Mouse (Mus musculus) intestine, embryonic 14.5 days (tissue): ENCODE measurements around the gene Vmn1r121. TPM values are rescaled to one million over a fixed set of nuclear protein-coding genes. Genes with fewer than 3 reads are reported as not detected.
"Not testable (repeated sequence)": the region's sequence is repeated elsewhere in the genome, so short reads cannot be mapped to it uniquely, and the experiment has no call there.

Source experiments
- ATAC-seq: fragments of 200-750 bp; cut with Nextera tagmentation; replicated peaks from 2 replicates; pipeline ENCODE4 v1.8.0; 2017; ENCODE audit warnings: low read depth, moderate number of reproducible peaks, moderate TSS enrichment, moderate library complexity; ENCODE audit not compliant: low FRiP score, low TSS enrichment
- DNase-seq: peaks from one replicate; pipeline ENCODE4 v3.0.0-alpha.2; 2018; ENCODE audit warnings: low spot score
- H3K27ac ChIP-seq: fragments of 300-500 bp; sonication (generic); 2 replicates; pipeline ENCODE4 v1.5.1; 2014; ENCODE audit warnings: low read depth, mild to moderate bottlenecking, control low read depth
- H3K27me3 ChIP-seq: fragments of 300-500 bp; sonication (generic); replicated peaks from 2 replicates; pipeline ENCODE4 v1.6.1; 2014; ENCODE audit warnings: low read length, control low read depth; ENCODE audit not compliant: control insufficient read depth, insufficient read depth
- H3K36me3 ChIP-seq: fragments of 300-500 bp; sonication (generic); 2 replicates; pipeline ENCODE4 v1.6.1; 2014; ENCODE audit warnings: low read length, control low read depth; ENCODE audit not compliant: control insufficient read depth, insufficient read depth
- H3K4me1 ChIP-seq: fragments of 300-500 bp; sonication (generic); replicated peaks from 2 replicates; pipeline ENCODE4 v1.6.1; 2014; ENCODE audit warnings: low read length, control low read depth, mixed read lengths; ENCODE audit not compliant: control insufficient read depth, insufficient read depth
- H3K4me2 ChIP-seq: fragments of 300-500 bp; sonication (generic); 2 replicates; pipeline ENCODE4 v1.6.1; 2014; ENCODE audit warnings: low read length
- H3K4me3 ChIP-seq: fragments of 300-500 bp; sonication (generic); 2 replicates; pipeline ENCODE4 v1.5.1; 2014; ENCODE audit warnings: low read depth, low read length, control low read depth, mixed read lengths
- H3K9ac ChIP-seq: fragments of 300-500 bp; sonication (generic); 2 replicates; pipeline ENCODE4 v1.6.1; 2014; ENCODE audit warnings: mild to moderate bottlenecking, low read length
- H3K9me3 ChIP-seq: fragments of 300-500 bp; sonication (generic); 2 replicates; pipeline ENCODE4 v1.6.1; 2016; ENCODE audit warnings: low read length, control low read depth; ENCODE audit not compliant: control insufficient read depth
- WGBS: fragments of 180-500 bp; shearing (Covaris S2); extraction: QIAGEN DNeasy Blood & Tissue Kit; methylation state at CpG from one replicate; pipeline ENCODE4 v1.1.7; 2014; 5-methylcytosine and 5-hydroxymethylcytosine counted together
- polyA plus RNA-seq: library from polyadenylated mRNA; unstranded; fragments of >200 nt; fragmentation: Nextera tagmentation; extraction: Ambion mirVana; gene quantifications from 2 replicates; pipeline ENCODE4 v1.2.1, GENCODE M21; 2014

Gene Vmn1r121
- not detected in 2 replicates for polyA plus RNA-seq

DNA sequence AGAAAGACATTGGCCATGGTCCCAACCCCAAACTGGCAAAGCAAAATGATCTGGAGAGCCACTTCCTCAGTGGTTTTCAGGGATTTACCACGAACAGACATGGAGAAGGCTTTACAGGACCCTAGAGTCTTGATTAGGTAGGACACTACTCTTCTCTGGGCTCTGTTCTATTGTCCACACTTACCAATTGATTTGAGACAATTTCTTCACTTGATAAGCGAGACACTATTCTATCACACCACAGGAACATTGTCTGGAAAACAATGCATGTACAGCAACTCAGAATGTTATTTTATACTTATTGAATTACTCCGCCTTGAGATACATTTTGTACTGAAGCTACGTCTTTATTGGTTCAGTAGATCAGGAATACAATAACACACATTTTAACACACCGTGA, at the start of gene Vmn1r121:
Vmn1r121 (minus strand) TSS at position 101 of the 400 bp plus-strand sequence.
- WGBS, result 77% methylated on average over 4 of the region's 5 CpGs
- not testable (repeated sequence) for H3K4me2 ChIP-seq, ATAC-seq, H3K36me3 ChIP-seq, H3K27ac ChIP-seq, H3K27me3 ChIP-seq, DNase-seq, H3K9ac ChIP-seq, H3K4me1 ChIP-seq, H3K9me3 ChIP-seq, H3K4me3 ChIP-seq

DNA sequence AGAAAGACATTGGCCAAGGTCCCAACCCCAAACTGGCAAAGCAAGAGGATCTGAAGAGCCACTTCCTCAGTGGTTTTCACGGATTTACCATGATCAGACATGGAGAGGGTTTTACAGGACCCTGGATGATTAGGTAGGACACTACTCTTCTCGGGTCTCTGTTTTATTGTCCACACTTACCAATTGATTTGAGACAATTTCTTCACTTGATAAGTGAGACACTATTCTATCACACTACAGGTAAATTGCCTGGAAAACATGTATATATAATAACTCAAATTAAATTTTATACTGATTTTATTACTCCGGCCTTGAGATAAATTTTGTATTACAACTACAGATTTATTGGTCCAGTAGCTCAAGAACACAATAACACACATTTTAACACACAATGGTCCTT, 35.7 kb upstream of the Vmn1r121 start, which contains the start of gene Vmn1r122:
Vmn1r122 (minus strand) TSS at position 101 of the 400 bp plus-strand sequence.
- 58% methylated on average over 2 of the region's 3 CpGs for WGBS

DNA sequence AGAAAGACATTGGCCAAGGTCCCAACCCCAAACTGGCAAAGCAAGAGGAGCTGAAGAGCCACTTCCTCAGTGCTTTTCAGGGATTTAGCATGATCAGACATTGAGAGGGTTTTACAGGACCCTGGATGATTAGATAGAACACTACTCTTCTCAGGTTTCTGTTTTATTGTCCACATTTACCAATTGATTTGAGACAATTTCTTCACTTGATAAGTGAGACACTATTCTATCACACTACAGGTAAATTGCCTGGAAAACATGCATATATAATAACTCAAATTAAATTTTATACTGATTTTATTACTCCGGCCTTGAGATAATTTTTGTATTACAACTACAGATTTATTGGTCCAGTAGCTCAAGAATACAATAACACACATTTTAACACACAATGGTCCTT, 44.6 kb downstream of the Vmn1r121 start, which contains the start of gene Vmn1r120:
Vmn1r120 (minus strand) TSS at position 101 of the 400 bp plus-strand sequence.
- not testable (repeated sequence) for H3K27me3 ChIP-seq, H3K4me1 ChIP-seq, H3K4me3 ChIP-seq, DNase-seq, H3K4me2 ChIP-seq, H3K9ac ChIP-seq, H3K36me3 ChIP-seq, H3K27ac ChIP-seq, ATAC-seq, H3K9me3 ChIP-seq
- 55% methylated on average over 1 of the region's 1 CpGs for WGBS

More for the DNA sequence above, 35.7 kb upstream of the Vmn1r121 start, which contains the start of gene Vmn1r122:
- H3K9me3 ChIP-seq, H3K27ac ChIP-seq, ATAC-seq, DNase-seq, H3K4me2 ChIP-seq, H3K4me1 ChIP-seq, H3K36me3 ChIP-seq, H3K27me3 ChIP-seq, H3K9ac ChIP-seq, H3K4me3 ChIP-seq: not testable (repeated sequence)

Other genes with a start within 250 kb of the Vmn1r121 start
- gene Vmn1r116, start 226.3 kb downstream of the Vmn1r121 start, polyA plus RNA-seq, result not detected in 2 replicates
- not detected in 2 replicates for gene Vmn1r117, start 214.4 kb downstream of the Vmn1r121 start, polyA plus RNA-seq
- not detected in 2 replicates for gene Vmn1r118, start 186.2 kb downstream of the Vmn1r121 start, polyA plus RNA-seq
- not detected in 2 replicates for gene Vmn1r119, start 86.1 kb downstream of the Vmn1r121 start, polyA plus RNA-seq
- gene Vmn1r120, start 44.7 kb downstream of the Vmn1r121 start, polyA plus RNA-seq, result not detected in 2 replicates
- gene Vmn1r122, start 35.6 kb upstream of the Vmn1r121 start, polyA plus RNA-seq, result not detected in 2 replicates
- not detected in 2 replicates for gene Vmn1r123, start 63.7 kb upstream of the Vmn1r121 start, polyA plus RNA-seq
- not detected in 2 replicates for gene Gm5157, start 91.9 kb upstream of the Vmn1r121 start, polyA plus RNA-seq
- not detected in 2 replicates for gene Vmn1r124, start 162.1 kb upstream of the Vmn1r121 start, polyA plus RNA-seq
- gene Vmn1r125, start 173.7 kb upstream of the Vmn1r121 start, polyA plus RNA-seq, result not detected in 2 replicates
- gene Vmn1r126, start 203.0 kb upstream of the Vmn1r121 start, polyA plus RNA-seq, result not detected in 2 replicates
- not detected in 2 replicates for gene Vmn1r127, start 221.3 kb upstream of the Vmn1r121 start, polyA plus RNA-seq